Mouse (Mus musculus): ENCODE data around the gene Serinc4. TPM values are rescaled to one million over a fixed set of nuclear protein-coding genes. Genes with fewer than 3 reads are reported as not detected.

Serinc4 gene
- total RNA-seq, 4 experiments from 2014 or later: not detected

DNA sequence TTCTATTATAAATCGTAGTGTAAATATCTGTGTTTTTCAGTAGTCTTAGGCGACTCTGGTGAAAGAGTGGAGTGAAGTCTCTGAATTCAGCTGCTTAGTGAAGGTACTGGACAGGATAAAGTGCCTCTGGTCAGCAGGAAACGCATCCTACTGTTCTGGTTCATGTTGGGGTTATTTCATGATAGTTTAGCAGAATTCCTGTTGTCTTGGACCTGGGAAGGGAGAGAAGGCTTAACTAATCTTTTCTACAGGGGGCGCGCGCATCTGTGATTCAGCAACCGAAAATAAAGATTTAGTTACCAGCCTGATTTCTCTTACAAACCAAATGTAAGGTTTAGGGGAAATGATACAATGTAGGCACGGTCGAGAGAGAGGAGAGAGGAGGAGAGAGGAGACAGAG, 8.4 kb downstream of the Serinc4 start:
- peak in 1 of 2 experiments; percentile 23 for DNase-seq (ENCODE audit: low spot score in 2 of 2)

- no peak for DNase-seq (ENCODE audit: low spot score in 2 of 2)
Observed at GRCm38 (mm10) chr2:121447006-121447405, 9.6 kb downstream of the Serinc4 start.

DNA sequence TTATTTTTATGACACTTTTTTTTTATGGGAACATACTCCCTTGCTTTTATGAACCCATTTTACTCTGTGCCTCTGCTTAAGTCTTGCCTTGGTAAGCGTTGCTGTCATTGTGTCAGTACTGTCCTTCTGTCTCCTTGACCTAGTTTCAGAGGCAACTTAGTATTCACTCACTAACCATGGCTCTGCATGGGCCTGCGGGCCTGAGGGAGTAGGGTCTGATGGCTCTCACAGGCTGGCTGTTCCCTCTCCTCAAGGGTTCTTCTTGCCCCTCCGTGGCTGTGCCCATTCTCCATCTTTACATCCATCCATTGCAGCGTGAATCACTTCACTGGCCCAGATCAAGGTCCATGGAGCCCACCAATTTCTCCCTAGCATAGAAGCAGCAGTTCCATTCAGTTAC, 10.1 kb downstream of the Serinc4 start:
- DNase-seq (ENCODE audit: low spot score in 2 of 2): no peak

DNA sequence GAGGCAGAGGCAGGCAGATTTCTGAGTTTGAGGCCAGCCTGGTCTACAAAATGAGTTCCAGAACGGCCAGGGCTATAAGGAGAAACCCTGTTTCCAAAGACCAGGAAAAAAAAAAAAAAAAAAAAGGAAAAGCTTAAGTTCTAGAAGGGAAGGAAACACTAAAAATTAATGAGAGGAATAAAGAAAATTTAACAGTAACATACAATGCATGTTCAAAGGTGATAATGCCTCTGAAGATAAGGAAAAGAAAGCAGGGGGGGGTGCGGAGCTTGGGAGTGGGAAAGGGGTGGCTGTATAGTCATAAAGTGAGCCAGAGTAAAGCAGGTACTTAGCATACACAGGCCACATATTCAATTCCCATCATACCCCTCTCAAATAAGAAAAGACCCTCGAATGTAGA, 11.5 kb downstream of the Serinc4 start:
- no peak for DNase-seq (ENCODE audit: low spot score in 2 of 2)

- DNase-seq (ENCODE audit: low spot score in 2 of 2): no peak
Observed at GRCm38 (mm10) chr2:121444178-121444577, 12.4 kb downstream of the Serinc4 start, which contains the start of gene Ell3. Ell3 (minus strand) TSS chr2:121444278.

DNA sequence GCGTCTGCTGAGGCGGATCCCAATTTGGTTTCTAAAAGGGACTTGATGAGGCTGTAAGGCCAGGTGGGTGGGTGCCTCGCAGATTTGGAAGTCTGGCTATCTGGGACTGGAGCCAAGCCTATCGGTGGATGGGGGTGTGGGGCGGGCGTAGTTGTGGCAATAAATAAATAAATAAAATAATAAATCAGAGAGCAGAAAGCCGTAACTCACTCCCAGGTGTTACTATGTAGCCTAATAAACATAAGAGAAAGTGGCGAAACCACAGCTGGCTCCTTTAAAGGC, 13.6 kb downstream of the Serinc4 start:
- no peak for DNase-seq (ENCODE audit: low spot score in 2 of 2)

DNA sequence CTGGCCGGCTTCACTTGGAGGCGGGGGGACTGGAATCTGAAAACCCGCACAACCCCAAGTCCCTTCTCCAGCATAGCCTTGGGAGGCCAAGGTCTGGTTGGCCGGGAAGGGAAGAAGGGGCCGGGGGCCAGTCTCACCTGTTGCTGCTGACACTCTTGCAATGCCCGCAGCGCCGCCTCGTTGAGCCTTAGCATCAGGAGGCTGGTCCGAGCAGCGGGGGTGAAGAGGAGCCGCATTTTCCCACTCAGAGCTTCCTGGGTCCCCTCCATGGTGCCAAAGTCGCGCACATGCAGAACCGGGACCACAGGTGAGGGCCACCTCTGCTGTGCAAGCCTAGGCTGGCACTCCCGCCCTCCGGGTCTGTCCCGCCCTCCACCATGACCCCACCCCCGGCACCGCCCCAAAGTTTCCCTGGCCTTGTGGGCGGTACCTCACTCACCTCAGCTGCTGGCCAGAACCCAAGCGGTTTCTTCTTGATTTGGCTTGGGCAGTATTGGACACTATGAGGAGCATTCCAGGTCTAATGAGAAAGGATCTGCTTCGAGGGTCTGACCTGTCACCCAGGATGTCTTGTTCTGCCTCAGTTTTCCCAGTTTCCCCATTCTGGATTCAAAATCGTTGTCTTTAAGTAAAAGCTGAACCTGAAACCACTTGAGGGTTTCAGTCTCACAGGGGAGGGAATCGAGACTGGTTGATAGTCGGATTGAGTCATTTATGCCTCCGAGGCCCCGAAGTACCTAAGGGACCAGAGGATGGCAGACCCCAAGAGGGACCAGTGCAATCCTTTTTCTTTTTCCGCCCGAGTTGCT, 14.1 kb downstream of the Serinc4 start:
- peak in 1 of 2 experiments; percentile 15 for DNase-seq (ENCODE audit: low spot score in 2 of 2)

DNA sequence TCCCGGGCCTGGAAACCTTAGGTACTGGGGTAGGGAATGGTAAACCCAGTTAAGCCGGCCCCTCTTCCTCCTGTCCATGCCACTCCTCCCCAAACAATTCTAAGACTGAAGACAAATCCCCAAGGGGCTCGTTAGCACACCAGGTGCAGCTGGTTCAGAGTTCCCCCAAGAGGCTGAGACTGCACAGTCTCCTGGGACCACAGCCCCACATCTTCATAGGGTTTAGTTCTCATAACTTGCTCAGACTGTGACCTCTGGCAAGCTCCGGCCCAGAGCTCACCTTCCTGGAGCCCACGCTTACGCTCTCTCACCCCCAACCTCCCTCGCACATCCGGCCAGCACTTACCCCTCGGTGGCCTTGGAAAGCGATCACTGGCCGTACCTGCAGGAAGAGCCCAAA, 14.8 kb downstream of the Serinc4 start:
- DNase-seq (ENCODE audit: low spot score in 2 of 2): no peak

- no peak for DNase-seq (ENCODE audit: low spot score in 2 of 2)
Observed at GRCm38 (mm10) chr2:121440834-121441605, 15.6 kb downstream of the Serinc4 start.

- DNase-seq (ENCODE audit: low spot score in 2 of 2): no peak
Observed at GRCm38 (mm10) chr2:121439746-121440145, 16.8 kb downstream of the Serinc4 start.

DNA sequence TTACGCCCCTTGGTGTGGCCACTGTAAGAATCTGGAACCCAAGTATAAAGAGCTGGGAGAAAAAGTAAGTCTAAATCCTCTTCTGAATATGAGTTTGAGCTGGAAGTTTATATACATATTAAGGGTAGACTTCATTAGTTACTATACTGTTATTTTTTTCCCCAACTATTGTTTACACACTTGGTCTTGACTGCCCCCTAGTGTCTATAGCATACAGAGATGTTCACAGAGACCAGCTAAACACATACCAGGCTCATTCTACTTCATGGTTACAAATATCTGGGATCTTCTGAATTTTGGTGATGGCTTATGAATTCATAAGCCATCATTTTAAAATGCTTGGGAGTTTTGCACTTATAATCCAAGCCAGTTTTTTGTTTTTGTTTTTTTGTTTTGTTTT, 21.7 kb downstream of the Serinc4 start:
- DNase-seq (ENCODE audit: low spot score in 2 of 2): no peak

DNA sequence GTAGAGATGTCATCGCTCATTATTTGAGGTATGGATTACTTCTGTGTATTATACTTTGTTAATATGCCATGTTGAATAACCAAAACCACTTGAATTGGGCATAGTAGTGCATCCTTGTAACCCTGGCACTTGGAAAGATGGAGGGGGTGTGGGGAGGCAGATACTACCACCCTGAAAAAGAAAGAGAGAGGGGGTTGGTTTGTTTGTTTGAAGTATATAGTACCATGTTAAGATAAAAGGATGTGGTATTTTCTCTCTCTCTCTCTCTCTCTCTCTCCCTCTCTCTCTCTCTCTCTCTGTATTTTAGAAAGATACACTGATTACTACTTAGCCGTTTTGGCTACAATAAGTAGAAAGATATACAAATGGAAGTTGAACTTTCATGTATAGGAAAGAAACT, 30.7 kb downstream of the Serinc4 start:
- DNase-seq (ENCODE audit: low spot score in 2 of 2): no peak

- DNase-seq (ENCODE audit: low spot score in 2 of 2): no peak
Observed at GRCm38 (mm10) chr2:121423166-121423565, 33.4 kb downstream of the Serinc4 start.

GRCm38 (mm10) chr2:121418476-121418875, 38.1 kb downstream of the Serinc4 start:
- no peak for DNase-seq (ENCODE audit: low spot score in 2 of 2)

DNA sequence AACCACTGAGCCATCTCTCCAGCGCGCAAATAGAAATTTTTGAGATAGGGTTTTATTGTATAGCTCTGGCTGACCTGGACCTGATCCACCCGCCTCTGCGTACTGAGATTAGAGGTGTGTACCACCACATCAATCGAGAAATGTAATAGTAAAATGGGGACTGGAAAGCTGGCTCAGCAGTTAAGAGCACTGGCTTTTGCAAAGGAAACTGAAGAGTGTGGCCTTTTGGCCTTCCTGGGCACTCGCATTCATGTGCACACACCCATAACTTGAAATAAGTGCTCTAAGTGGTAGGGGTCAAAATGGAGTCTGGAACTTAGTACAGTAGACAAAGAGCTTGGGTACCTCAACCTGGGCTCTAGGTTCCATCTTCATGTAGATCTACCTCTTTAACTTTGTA, 40.2 kb downstream of the Serinc4 start:
- DNase-seq (ENCODE audit: low spot score in 2 of 2): no peak

DNA sequence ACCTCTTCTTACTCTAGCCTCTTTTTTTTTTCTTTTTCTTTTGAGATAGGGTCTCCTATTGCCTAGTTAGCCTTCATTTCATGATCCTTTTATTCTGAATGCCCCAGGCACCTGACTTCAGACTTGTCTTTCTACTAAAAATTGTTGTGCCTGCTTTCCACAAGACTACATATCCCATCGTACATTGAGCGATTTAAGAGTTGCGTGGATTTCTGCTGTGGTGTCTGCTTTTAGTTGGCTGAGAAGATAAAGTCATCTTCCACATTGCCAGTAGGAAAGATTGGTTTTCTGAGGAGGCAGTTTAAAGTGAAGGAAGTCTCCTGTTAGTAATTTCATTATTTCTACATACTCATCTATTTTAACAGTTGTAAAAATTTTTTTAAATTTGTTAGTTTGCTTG, 41.0 kb downstream of the Serinc4 start:
- no peak for DNase-seq (ENCODE audit: low spot score in 2 of 2)

DNA sequence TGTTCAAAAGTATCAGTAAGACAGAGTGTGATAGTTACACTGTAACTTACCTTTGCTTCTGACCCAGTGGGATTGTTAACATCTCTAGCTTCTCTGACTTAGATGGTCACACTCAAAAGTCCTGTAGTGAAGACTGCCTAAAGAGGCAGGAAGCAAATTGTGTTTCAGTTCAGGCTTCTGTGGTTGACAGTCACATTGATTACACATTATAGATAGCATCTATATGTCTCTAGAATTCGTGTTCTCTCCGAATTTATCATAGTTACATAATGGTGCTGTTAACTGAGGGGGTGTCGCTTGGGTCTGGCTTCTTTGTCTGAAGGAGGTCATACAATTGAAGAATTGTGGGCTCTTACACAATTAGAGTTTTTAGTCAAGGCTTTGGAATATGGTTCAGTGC, 41.5 kb downstream of the Serinc4 start:
- DNase-seq (ENCODE audit: low spot score in 2 of 2): no peak

- DNase-seq (ENCODE audit: low spot score in 2 of 2): peak in 1 of 2 experiments; percentile 12
Observed at GRCm38 (mm10) chr2:121414139-121414685, 42.4 kb downstream of the Serinc4 start.

- DNase-seq (ENCODE audit: low spot score in 2 of 2): peak; percentile 92 to 95
Observed at GRCm38 (mm10) chr2:121413387-121414042, 43.1 kb downstream of the Serinc4 start, which contains the start of the genes Pdia3 and Catsper2. Pdia3 (plus strand) TSS chr2:121413775. Catsper2 (minus strand) TSS chr2:121413792.

GRCm38 (mm10) chr2:121412843-121413386, 43.7 kb downstream of the Serinc4 start:
- DNase-seq (ENCODE audit: low spot score in 2 of 2): peak in 1 of 2 experiments; percentile 8

DNA sequence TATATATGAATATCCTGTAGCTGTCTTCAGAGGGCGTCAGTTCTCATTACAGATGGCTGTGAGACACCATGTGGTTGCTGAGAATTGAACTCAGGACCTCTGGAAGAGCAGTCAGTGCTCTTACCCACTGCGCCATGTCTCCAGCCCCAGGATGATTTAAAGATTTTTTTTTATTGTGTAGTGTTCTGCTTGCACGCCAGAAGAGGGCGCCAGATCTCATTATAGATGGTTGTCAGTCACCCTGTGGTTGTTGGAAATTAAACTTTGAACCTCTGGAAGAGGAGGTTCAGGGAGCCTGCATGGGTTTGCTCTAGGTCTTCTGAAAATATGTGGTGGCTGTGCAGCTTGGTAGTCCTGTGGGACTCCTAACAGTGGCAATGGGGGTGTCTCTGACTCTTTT, 48.4 kb downstream of the Serinc4 start:
- DNase-seq (ENCODE audit: low spot score in 2 of 2): no peak

- no peak for DNase-seq (ENCODE audit: low spot score in 2 of 2)
Observed at GRCm38 (mm10) chr2:121403296-121403695, 53.3 kb downstream of the Serinc4 start.

All from gastrocnemius, adult 8-10 months (tissue).